Mouse (Mus musculus): ENCODE results near the gene Dennd1b. TPM values are rescaled to one million over a fixed set of nuclear protein-coding genes. Genes with fewer than 3 reads are reported as not detected.

Gene Dennd1b
- polyA plus RNA-seq, 1 experiment = 25.8 TPM

- Histone ChIP-seq H3K4me1 (ENCODE audit: control insufficient read depth, insufficient read depth, low read length) (no peaks in the 10 kb centered on the region), H3K27ac (ENCODE audit: insufficient read depth, low read length) (no peak overlapping the region), H3K4me3 (ENCODE audit: low read depth, low read length) (no peak overlapping the region), H3K9ac (ENCODE audit: low read depth, poor library complexity, severe bottlenecking) (no peak overlapping the region), H3K27me3 (ENCODE audit: control insufficient read depth, insufficient read depth, low read length, poor library complexity, severe bottlenecking) (no peaks in the 10 kb centered on the region), H3K36me3 (ENCODE audit: control insufficient read depth, insufficient read depth, low read length, poor library complexity, severe bottlenecking) (no peaks in the 10 kb centered on the region), H3K9me3 (replicated peaks; ENCODE audit: control insufficient read depth, insufficient read depth, low read length, poor library complexity, severe bottlenecking) (no peaks in the 10 kb centered on the region)
- TF ChIP-seq CTCF (IDR thresholded peaks at IDR 0.05; ENCODE audit: low read depth, low read length) (no peak), EP300 (IDR thresholded peaks at IDR 0.05; ENCODE audit: insufficient read depth, low read depth, low read length) (no peak), POLR2A (IDR thresholded peaks at IDR 0.05; ENCODE audit: insufficient read depth, low read length) (no peak)
These were observed 76.4 kb downstream of the Dennd1b start for GRCm38 (mm10) chr1:139039529-139040230.

DNA sequence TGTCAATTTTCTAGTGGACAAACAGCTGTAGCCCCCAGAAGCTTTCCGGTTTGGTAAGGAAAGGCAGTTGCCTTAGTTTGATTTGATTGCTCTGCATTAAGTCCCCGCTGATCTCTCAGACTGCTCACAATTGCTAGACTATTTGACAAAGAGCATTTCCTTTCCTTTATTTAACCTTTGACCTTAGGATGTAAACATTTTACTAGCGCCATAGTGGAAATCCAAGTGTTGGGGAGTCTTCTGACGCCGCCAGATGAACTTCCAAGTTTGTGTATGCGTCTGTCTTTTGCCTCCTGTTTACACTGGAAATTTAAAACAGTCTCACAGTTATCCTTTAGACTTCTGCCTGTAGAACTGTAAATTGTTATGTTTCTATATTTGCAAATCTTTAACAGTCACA lies 85.8 kb downstream of the Dennd1b start:
- Histone ChIP-seq H3K36me3 (ENCODE audit: control insufficient read depth, insufficient read depth, low read length, poor library complexity, severe bottlenecking) (no peaks in the 10 kb centered on the region), H3K27ac (ENCODE audit: insufficient read depth, low read length) (no peak overlapping the region), H3K9ac (ENCODE audit: low read depth, poor library complexity, severe bottlenecking) (no peak overlapping the region), H3K27me3 (ENCODE audit: control insufficient read depth, insufficient read depth, low read length, poor library complexity, severe bottlenecking) (no peaks in the 10 kb centered on the region), H3K9me3 (replicated peaks; ENCODE audit: control insufficient read depth, insufficient read depth, low read length, poor library complexity, severe bottlenecking) (no peaks in the 10 kb centered on the region), H3K4me3 (ENCODE audit: low read depth, low read length) (no peak overlapping the region), H3K4me1 (ENCODE audit: control insufficient read depth, insufficient read depth, low read length) (no peaks in the 10 kb centered on the region)
- TF ChIP-seq EP300 (IDR thresholded peaks at IDR 0.05; ENCODE audit: insufficient read depth, low read depth, low read length) (no peak), POLR2A (IDR thresholded peaks at IDR 0.05; ENCODE audit: insufficient read depth, low read length) (no peak), CTCF (IDR thresholded peaks at IDR 0.05; ENCODE audit: low read depth, low read length) (no peak)

DNA sequence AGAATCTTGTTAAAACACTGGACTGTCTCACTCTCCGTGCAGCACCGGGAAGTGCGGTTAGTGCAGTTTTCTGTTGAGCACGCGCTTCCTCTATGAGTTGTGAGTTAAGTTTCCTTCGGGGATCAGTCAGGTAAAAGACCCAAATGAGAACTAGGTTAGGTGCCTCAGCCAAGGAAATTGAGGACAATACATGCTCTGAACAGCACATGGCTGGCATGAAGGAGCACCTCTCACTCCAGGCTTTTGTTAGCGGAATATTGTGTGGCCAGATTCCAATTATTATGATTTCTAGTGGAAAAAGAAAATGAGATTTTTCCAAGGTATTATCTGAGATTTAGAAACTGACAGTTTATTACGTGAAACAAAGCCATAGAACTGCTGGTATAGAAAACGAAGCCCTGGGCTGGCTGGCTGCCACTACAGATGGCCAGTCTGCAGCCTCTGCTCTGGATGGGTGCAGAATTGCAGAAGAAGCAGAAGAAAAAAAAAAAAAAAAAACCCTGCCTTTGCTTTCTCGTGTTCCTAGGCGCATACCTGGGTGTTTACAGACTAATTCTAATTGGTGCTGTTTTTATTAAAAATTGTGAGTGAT lies 86.7 kb downstream of the Dennd1b start:
- no peak for TF ChIP-seq CTCF (IDR thresholded peaks at IDR 0.05; ENCODE audit: low read depth, low read length)
- TF ChIP-seq EP300 (IDR thresholded peaks at IDR 0.05; ENCODE audit: insufficient read depth, low read depth, low read length) = no peak
- TF ChIP-seq POLR2A (IDR thresholded peaks at IDR 0.05; ENCODE audit: insufficient read depth, low read length) = no peak
- H3K9ac ChIP-seq (ENCODE audit: low read depth, poor library complexity, severe bottlenecking) = no peak overlapping the region

GRCm38 (mm10) chr1:139053003-139053402 lies 89.8 kb downstream of the Dennd1b start:
- TF ChIP-seq CTCF (IDR thresholded peaks at IDR 0.05; ENCODE audit: low read depth, low read length) (no peak), POLR2A (IDR thresholded peaks at IDR 0.05; ENCODE audit: insufficient read depth, low read length) (no peak), EP300 (IDR thresholded peaks at IDR 0.05; ENCODE audit: insufficient read depth, low read depth, low read length) (no peak)

More for the DNA sequence above, 86.7 kb downstream of the Dennd1b start:
- Histone ChIP-seq H3K9me3 (replicated peaks; ENCODE audit: control insufficient read depth, insufficient read depth, low read length, poor library complexity, severe bottlenecking) (no peaks in the 10 kb centered on the region), H3K27me3 (ENCODE audit: control insufficient read depth, insufficient read depth, low read length, poor library complexity, severe bottlenecking) (no peaks in the 10 kb centered on the region), H3K4me1 (ENCODE audit: control insufficient read depth, insufficient read depth, low read length) (no peaks in the 10 kb centered on the region), H3K36me3 (ENCODE audit: control insufficient read depth, insufficient read depth, low read length, poor library complexity, severe bottlenecking) (no peaks in the 10 kb centered on the region; the same call in 1 of the 2 replicates), H3K4me3 (ENCODE audit: low read depth, low read length) (no peak overlapping the region), H3K27ac (ENCODE audit: insufficient read depth, low read length) (no peak overlapping the region)

GRCm38 (mm10) chr1:139060301-139060700 lies 97.1 kb downstream of the Dennd1b start:
- Histone ChIP-seq H3K27me3 (ENCODE audit: control insufficient read depth, insufficient read depth, low read length, poor library complexity, severe bottlenecking) (no peaks in the 10 kb centered on the region), H3K9me3 (replicated peaks; ENCODE audit: control insufficient read depth, insufficient read depth, low read length, poor library complexity, severe bottlenecking) (no peaks in the 10 kb centered on the region), H3K36me3 (ENCODE audit: control insufficient read depth, insufficient read depth, low read length, poor library complexity, severe bottlenecking) (no peaks in the 10 kb centered on the region; the same call in 1 of the 2 replicates), H3K4me3 (ENCODE audit: low read depth, low read length) (no peak overlapping the region), H3K27ac (ENCODE audit: insufficient read depth, low read length) (no peak overlapping the region), H3K9ac (ENCODE audit: low read depth, poor library complexity, severe bottlenecking) (no peak overlapping the region), H3K4me1 (ENCODE audit: control insufficient read depth, insufficient read depth, low read length) (no peaks in the 10 kb centered on the region)
- TF ChIP-seq POLR2A (IDR thresholded peaks at IDR 0.05; ENCODE audit: insufficient read depth, low read length) = no peak
- no peak for TF ChIP-seq EP300 (IDR thresholded peaks at IDR 0.05; ENCODE audit: insufficient read depth, low read depth, low read length)
- TF ChIP-seq CTCF (IDR thresholded peaks at IDR 0.05; ENCODE audit: low read depth, low read length) = no peak

More at GRCm38 (mm10) chr1:139053003-139053402, 89.8 kb downstream of the Dennd1b start:
- Histone ChIP-seq H3K4me3 (ENCODE audit: low read depth, low read length) (no peak overlapping the region), H3K4me1 (ENCODE audit: control insufficient read depth, insufficient read depth, low read length) (no peaks in the 10 kb centered on the region), H3K9ac (ENCODE audit: low read depth, poor library complexity, severe bottlenecking) (no peak overlapping the region), H3K36me3 (ENCODE audit: control insufficient read depth, insufficient read depth, low read length, poor library complexity, severe bottlenecking) (no peaks in the 10 kb centered on the region; the same call in 1 of the 2 replicates), H3K27me3 (ENCODE audit: control insufficient read depth, insufficient read depth, low read length, poor library complexity, severe bottlenecking) (no peaks in the 10 kb centered on the region), H3K9me3 (replicated peaks; ENCODE audit: control insufficient read depth, insufficient read depth, low read length, poor library complexity, severe bottlenecking) (no peaks in the 10 kb centered on the region), H3K27ac (ENCODE audit: insufficient read depth, low read length) (no peak overlapping the region)

- no peaks in the 10 kb centered on the region for H3K27me3 ChIP-seq (ENCODE audit: control insufficient read depth, insufficient read depth, low read length, poor library complexity, severe bottlenecking)
- H3K36me3 ChIP-seq (ENCODE audit: control insufficient read depth, insufficient read depth, low read length, poor library complexity, severe bottlenecking) = no peaks in the 10 kb centered on the region; the same call in 1 of the 2 replicates
- H3K4me3 ChIP-seq (ENCODE audit: low read depth, low read length) = no peak overlapping the region
- no peaks in the 10 kb centered on the region for H3K9me3 ChIP-seq (replicated peaks; ENCODE audit: control insufficient read depth, insufficient read depth, low read length, poor library complexity, severe bottlenecking)
- H3K4me1 ChIP-seq (ENCODE audit: control insufficient read depth, insufficient read depth, low read length) = no peaks in the 10 kb centered on the region
- no peak overlapping the region for H3K9ac ChIP-seq (ENCODE audit: low read depth, poor library complexity, severe bottlenecking)
- H3K27ac ChIP-seq (ENCODE audit: insufficient read depth, low read length) = no peak overlapping the region
- no peak for TF ChIP-seq CTCF (IDR thresholded peaks at IDR 0.05; ENCODE audit: low read depth, low read length)
- TF ChIP-seq POLR2A (IDR thresholded peaks at IDR 0.05; ENCODE audit: insufficient read depth, low read length) = no peak
- no peak for TF ChIP-seq EP300 (IDR thresholded peaks at IDR 0.05; ENCODE audit: insufficient read depth, low read depth, low read length)
These were observed 101.5 kb downstream of the Dennd1b start for GRCm38 (mm10) chr1:139064711-139065110.
